Comparison of ENCODE assay signal across 1 mouse cellular context in genomic region chr2:152615563-152615962, GRCm38 (mm10).
TF ChIP-seq lines count a peak whose summit lies in the region.

No protein-coding gene starts in this region.

TF ChIP-seq in MEL, 35 proteins besides CTCF, POLR2A, EP300 and RAD21 (continued from another document):
- 0 out of 2 replicates have a peak, but pooled peaks have one; percentile 17 for TF ChIP-seq JUND (IDR thresholded peaks at IDR 0.05; ENCODE audit: low read depth, low read length)
- TF ChIP-seq SMC3 (IDR thresholded peaks at IDR 0.05; ENCODE audit: low read depth, low read length): peak; percentile 74
